Mouse (Mus musculus) T-cell, adult 66 days (primary cell): ENCODE measurements around the gene Ccdc157. TPM values are rescaled to one million over a fixed set of nuclear protein-coding genes. Genes with fewer than 3 reads are reported as not detected.

Experiments used
- total RNA-seq, 2 experiments: library from RNA; stranded (reverse); gene quantifications; 3 replicates in 1 of 2; 4 replicates in 1 of 2; pipeline ENCODE4 v1.2.4; 2023

The Ccdc157 gene
- total RNA-seq: 1 to 10 TPM; 5.7 to 7.2 TPM

DNA sequence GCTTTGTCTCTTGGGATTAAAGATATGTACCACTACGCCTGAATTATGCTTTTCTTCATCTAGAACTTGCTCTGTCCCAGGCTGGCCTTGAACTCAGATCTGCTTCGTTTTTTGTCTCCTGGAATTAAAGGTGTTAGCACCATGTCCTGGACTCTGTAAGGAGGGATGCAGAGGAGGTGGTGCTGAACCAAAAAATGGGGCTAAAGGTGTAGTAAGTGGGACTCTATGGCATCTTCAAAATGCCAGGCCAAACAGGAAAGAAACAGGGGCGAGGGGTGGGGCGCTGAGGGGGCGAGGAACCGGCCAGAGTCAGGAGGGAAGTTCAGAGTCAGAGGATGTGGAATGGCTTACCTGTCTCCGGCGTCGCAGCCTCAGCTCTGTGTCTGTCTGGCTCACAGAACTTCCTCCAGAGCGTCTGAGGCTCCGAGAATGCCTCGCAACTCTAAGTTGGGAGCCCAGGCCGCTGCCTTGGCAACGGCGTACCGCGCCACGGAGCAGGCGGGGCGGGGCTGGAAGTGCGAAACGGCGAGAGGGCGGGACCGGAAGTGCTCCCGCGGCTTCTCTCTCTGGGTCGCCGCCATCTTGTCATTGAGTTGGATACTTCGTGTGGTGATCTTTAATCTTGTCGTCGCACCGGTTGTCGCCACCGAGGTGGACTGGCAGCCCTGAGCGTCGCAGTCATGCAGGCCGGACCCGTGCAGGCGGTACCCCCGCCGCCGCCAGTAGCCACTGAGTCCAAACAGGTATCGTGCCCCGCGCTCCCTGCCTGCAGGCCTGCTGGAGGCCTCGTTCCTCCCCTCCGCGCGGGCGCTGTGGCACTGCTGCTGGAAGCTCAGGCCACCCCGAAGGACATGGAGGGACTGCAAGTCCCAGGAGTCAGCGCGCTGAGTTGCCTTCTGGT is at the start of gene Ccdc157, which contains the start of gene Sf3a1:
Gene Ccdc157 (minus strand): TSS at position 486 of the 901 bp plus-strand sequence.
Gene Sf3a1 (plus strand): TSS at position 543 of the 901 bp plus-strand sequence.

DNA sequence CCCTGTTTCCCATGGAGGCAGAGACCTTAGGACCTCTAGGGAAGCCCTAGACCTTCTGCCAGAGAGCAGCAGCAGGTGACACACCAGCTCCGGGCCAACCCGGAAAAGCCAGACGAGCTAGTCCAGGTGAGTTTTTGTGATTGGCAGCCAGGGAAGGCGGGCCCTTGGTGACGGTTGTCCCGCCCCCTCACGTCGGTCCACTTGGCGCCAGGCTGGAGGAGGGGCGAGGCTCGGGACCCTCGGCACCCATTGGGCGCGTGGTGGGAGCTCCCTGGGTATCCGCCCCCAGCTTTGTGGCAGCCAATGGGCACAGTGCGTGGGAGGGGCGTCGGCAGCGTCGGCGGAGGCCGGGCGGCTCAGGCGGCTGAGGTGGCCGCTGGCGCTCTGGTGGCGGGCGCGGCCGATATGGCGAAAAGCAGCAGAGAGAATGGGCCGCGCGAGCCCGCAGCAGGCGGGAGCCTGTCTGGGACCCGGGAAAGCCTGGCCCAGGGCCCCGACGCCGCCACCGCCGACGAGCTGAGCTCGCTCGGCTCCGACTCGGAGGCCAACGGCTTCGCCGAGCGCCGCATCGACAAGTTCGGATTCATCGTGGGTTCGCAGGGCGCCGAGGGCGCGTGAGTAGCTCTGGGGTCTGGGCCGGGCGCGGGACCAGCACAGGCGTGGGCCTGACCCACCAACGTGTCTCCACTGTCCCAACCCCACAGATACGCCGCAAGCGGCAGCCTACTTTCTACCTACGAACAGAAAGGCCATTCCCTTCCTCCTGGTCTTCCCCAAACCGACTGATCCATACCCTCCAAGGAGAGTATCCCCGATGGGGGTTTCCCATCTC is 26.6 kb upstream of the Ccdc157 start, which contains the start of gene Tbc1d10a:
Gene Tbc1d10a (plus strand): TSS at position 304 of the 832 bp plus-strand sequence.

DNA sequence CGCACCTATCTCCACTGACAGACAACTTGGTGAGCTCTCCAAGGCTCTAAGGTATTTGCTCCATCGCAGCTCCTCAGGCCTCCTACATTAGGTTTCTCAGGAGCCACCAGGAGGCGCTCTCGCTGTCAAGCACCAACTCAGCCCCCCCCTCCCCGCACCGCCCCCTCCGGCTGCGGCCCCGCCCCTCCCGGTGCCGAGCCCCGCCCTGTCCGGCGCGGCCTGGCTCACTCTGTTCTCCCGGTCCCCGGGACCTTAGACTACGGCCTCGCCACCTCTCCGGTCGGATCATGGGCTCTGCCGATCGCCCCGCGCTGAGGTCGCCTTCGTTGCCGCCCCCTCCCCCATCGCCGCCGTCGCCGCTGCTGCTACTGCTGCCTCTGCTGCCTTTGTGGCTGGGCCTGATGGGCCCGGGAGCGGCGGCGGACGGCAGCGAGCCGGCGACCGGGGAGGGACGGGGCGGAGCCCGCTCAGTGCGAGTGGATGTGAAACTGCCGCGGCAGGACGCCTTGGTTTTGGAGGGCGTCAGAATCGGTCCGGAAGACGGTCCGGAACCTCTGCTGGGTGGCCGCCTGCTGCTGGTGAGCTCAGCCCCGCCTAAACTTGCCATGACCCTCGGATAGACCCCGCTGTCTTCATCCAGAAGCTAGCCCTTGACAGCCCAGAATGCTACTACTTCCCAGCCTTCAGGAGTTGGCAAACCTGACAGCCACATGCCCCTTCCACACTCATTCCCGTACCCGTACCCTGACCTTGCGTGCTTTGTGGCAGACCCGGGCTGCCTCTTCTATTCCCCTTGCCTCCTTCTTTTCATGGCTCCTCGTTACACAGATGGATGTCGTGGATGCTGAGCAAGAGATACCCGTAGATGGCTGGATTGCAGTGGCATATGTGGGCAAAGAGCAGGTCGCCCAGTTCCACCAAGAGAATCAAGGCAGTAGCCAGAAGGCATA is 24.8 kb downstream of the Ccdc157 start, which contains the start of gene Rnf215:
Gene Rnf215 (plus strand): TSS at position 217 of the 950 bp plus-strand sequence.

DNA sequence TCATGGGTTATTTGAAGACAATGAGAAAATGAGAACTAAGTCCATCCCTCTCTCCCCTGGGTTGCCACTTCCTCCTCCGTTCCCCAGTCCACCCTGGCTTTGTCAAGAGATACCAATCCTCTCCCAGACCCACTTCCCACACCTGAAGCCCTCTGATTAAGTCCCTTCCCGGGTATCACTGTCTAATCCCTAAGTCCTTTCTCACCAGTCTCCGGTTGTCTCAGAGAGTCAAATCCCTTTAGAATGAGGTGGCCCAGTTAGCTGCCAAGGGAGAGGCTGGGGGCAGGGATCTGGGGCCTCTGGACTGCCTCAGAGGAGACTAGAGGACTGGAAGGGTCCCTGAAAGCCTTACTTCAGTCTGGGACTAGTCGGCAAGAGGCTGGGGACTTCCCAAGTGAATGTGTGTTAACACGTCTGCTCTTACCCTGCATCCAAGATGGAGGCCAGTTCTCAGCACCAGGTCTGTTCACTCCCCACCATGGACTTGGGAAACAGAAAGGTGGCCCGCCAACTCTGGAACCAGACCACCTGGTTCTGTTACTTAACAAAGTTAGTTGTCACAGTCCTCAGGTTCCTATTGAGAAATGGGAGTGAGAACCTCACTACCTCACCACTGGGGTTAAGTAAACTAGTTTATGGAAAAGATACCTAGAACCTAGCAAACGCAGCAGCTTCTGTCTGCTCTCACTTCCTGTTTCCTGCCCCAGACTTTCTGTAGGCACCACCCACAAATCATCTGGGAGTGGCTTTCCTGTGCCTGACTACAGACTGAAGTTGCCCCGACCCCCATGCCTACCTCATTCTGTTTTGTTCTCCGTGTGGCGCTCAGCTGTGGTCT is 37.1 kb downstream of the Ccdc157 start, which contains the start of gene Sec14l2:
Gene Sec14l2 (minus strand): TSS at position 674 of the 838 bp plus-strand sequence.

DNA sequence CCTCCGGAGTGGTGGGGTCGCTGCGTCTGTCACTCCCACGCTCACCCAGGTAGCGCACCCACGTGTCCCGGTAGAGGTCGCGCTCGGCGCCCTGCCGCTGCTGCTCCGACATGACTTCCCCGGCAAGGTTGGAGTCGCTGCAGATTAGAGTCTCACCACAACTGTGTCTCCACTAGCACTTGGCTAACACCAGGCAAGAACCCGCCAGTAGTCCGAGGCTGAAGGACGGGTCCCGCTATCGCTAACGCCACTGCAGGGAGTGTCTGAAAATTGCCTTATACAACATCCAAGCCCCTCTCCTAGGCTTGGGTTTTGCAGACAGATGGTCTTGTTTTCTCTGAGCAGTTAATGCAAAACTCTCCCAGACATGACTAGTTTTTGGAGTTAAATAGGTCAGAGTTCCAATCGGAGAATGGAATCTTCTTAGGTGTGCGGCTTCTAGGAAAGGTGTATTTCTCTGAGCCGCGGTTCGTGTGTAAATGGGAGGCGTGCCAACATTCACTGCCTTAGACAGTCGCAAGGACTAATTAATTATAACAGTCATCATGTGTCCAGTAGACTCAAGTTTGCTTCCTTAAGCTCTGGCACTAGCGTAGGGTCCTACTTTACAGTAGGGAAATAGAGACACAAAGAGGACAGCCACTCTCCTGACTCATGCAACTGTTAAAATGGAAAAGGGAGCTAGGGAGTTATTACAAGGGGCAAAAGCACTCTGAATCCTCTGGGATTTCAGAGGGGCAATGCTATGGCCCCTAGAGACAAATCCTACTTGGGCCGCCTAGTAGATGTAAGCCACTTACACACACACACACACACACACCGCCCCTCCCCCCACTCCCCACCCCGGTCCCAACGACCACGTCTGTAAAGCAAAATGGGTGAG is 64.7 kb downstream of the Ccdc157 start, which contains the start of gene Mtfp1:
Gene Mtfp1 (minus strand): TSS at position 275 of the 883 bp plus-strand sequence.

Other genes with a start within 250 kb of the Ccdc157 start
- gene Slc35e4, start 245.6 kb downstream of the Ccdc157 start, total RNA-seq: 1 to 10 TPM; 3.2 to 3.8 TPM
- gene Tcn2, start 228.1 kb downstream of the Ccdc157 start, total RNA-seq: 10 to 100 TPM; 10.1 to 12.0 TPM
- gene Pes1, start 196.3 kb downstream of the Ccdc157 start, total RNA-seq: 10 to 100 TPM; 66.0 to 70.9 TPM
- gene 4930556J24Rik, start 183.5 kb downstream of the Ccdc157 start, total RNA-seq: not detected
- not detected for gene Gal3st1, start 176.7 kb downstream of the Ccdc157 start, total RNA-seq
- gene Sec14l4, start 128.8 kb downstream of the Ccdc157 start, total RNA-seq: not detected
- not detected for gene Sec14l3, start 95.5 kb downstream of the Ccdc157 start, total RNA-seq
- 1 to 10 TPM; 1.3 to 1.6 TPM for gene Mtfp1, start 64.8 kb downstream of the Ccdc157 start, total RNA-seq
- 1 to 10 TPM; 1.4 to 1.5 TPM for gene Sec14l2, start 36.9 kb downstream of the Ccdc157 start, total RNA-seq
- 10 to 100 TPM; 23.2 to 26.3 TPM for gene Rnf215, start 25.1 kb downstream of the Ccdc157 start, total RNA-seq
- 10 to 100 TPM; 51.6 to 67.0 TPM for gene Sf3a1, start 57 bp upstream of the Ccdc157 start, total RNA-seq
- gene Tbc1d10a, start 26.5 kb upstream of the Ccdc157 start, total RNA-seq: 10 to 100 TPM; 60.5 to 64.0 TPM
- 10 to 100 TPM in 1 of 2 experiments, 1 to 10 TPM in 1; 10.0 to 11.8 TPM for gene Castor1, start 57.9 kb upstream of the Ccdc157 start, total RNA-seq
- 10 to 100 TPM; 10.2 to 11.2 TPM for gene Osm, start 76.1 kb upstream of the Ccdc157 start, total RNA-seq
- gene Lif, start 97.3 kb upstream of the Ccdc157 start, total RNA-seq: 1 to 10 TPM in 1 of 2 experiments, under 1 TPM in 1; 0.77 to 1.3 TPM